Mouse (Mus musculus) kidney, adult 8-10 months (tissue): ENCODE data around the gene H2-D1.
A peak's percentile ranks its signal among the peaks of the same experiment; 100 is the strongest.

ENCODE experiments used
- DNase-seq, 2 experiments: peaks; one replicate each; pipeline ENCODE4 v3.0.0; 2022

H2-D1 gene

GRCm38 (mm10) chr17:35240384-35241304 lies 21.9 kb upstream of the H2-D1 start:
- DNase-seq, result peak in 1 of 2 experiments; percentile 59

DNA sequence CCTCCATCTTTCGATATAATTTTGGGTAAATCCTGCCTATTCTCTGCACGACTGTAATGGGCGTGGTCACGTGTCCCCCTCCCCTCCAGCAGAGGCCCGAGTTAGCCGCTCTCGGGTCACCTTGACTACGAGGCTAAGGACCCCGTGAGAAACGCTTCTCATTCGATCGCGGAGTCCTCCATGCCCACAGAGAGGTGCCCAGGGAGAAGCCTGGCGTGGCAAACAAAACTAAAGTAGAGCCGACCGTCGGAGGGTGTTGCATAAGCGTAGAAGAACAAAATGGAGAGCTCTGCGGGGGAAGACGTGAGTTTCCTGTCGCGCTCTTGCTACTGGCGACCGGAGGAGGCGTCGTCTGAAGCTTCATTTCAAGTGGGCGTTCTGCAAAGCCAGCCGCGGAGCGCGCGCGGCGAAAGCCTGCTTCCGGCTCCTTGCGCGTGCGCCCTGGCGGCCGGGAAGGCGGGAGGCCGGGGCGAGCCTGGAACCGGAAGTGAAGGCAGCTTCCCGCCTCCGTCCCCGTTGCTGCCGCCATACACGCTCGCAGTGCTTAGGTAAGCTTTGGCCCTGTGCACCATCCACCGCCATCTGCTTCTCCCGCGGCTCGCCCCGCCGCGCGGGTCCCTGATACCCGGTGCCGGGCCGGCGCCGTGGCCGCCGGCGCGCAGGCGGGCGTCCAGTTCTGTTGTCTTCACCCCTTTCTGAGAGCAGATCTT lies 21.1 kb upstream of the H2-D1 start, which contains the start of gene Ddx39b:
Ddx39b (plus strand) TSS at position 442 of the 710 bp plus-strand sequence.
- peak; percentile 95 for DNase-seq

DNA sequence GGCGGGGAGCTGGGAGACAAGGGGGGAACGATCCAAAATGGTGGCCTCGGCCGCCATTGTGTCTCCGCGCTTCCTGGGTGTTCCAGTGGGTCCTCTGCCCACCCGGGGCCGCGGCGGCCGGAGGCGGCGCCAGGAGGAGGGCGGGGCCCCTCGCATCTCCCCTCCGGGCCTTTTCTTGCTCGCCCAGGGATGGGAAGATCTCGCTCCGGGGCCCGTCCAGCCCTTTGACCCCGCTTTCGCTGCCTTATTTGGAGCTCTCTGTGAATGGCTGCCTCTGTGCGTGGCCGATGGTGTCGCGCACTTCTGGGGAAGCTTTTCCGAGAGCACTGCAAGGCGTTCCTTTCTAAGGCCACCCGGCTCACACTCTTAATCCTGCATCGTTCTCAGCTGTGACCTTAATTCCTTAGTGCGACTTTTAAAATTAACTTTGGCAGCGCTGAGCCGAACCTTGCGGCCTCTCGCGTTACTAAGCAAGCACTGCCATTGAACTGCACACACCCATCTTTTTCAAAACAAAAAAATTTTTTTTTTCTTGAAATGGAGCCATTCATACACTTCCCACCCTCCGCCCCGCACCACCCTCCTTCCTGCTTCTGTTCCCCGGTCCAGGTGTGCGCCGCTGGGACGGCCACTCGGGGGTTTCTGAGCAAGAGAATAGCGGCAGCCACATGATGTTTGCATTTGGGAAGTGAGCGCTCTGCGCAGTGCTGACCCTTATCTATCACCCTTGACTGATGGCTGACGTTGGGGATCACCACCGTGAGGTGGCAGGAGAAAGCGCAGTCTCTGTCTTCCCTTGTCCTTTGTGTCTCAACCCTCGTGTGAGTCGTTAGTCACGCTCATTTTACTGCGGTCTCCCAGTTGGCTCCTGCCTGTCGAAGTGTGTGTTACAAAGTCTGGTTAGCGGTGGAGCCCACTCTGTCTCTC lies 20.3 kb upstream of the H2-D1 start:
- peak in 1 of 2 experiments; percentile 78 for DNase-seq

- peak in 1 of 2 experiments; percentile 52 for DNase-seq
These were observed 19.4 kb upstream of the H2-D1 start for GRCm38 (mm10) chr17:35243086-35243485.

DNA sequence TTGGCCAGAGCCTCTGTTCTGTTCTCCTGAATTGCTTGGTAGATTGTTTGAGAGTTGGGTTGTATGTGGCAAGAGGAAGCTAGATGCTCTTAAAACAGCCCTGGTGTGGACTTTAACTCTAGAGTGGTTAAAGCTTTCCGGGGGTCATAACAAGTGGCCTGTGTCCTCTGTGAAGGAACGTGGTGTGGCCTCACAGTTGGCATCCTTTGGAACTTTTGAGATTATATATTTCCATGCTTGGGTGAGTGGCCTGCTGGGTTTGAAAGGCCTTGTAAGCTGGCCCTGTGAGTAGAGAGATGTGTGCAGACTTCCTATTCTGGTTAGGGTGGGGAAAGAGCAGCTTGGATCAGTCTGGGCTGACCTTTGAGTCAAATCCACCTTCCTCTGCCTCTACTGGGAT lies 17.5 kb upstream of the H2-D1 start:
- DNase-seq, result no peak

- no peak for DNase-seq
These were observed 16.6 kb upstream of the H2-D1 start for GRCm38 (mm10) chr17:35245731-35246623.

- DNase-seq, result peak in 1 of 2 experiments; percentile 64
These were observed 15.4 kb upstream of the H2-D1 start for GRCm38 (mm10) chr17:35247144-35247543.

DNA sequence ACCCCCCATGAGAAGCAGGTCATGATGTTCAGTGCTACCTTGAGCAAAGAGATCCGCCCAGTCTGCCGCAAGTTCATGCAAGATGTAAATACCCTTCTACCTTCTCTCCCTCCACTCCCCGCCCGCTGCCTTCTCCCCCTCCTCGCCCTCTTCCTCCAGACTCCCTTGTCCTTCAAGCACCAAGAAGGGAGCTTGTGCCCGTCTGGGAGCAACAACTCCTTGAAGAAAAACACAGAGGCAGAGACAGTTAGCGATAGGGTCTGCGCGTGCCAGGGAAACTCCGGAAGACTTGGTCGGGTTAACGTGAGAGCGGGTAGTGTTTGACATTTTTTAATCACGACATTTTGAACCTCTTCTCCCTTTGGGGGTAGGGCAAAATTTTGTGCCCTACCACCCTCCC lies 13.5 kb upstream of the H2-D1 start:
- no peak for DNase-seq

DNA sequence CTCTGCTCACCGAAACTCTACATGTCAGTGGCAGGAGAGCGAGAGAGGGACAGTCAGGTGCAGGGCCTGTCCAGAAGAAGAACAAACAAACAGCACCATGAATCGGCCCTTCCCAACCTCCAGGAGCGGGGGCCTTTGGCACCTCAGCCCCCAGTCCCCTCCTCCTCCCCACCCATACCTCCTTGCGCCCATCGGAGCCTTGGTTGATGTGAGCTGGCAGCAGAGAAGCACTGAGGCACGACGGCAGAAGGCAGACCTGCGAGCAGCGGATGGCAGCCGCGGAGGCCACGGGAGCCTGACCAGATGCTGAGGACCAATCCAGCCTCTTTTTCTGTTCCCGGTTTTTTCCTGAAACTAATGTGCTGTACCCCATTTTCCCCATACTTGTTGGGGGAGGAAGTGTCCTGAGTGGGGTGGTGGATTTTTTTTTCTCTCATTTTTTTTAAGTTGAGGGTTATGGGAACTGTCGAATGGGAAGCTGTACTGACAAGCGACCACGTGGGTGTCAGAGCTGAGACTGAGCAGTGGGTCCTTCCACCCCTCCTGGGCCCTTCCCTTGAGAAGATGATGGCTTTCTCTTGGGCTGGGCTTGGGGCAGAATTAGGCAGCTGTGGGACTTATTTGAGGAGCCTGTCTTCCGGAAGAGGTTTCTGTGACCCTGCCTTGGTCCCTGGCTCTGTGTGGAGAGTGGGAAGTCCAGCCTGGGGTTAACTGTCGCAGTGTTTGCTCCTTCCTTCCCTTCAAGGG lies 12.9 kb upstream of the H2-D1 start:
- DNase-seq, result no peak

DNA sequence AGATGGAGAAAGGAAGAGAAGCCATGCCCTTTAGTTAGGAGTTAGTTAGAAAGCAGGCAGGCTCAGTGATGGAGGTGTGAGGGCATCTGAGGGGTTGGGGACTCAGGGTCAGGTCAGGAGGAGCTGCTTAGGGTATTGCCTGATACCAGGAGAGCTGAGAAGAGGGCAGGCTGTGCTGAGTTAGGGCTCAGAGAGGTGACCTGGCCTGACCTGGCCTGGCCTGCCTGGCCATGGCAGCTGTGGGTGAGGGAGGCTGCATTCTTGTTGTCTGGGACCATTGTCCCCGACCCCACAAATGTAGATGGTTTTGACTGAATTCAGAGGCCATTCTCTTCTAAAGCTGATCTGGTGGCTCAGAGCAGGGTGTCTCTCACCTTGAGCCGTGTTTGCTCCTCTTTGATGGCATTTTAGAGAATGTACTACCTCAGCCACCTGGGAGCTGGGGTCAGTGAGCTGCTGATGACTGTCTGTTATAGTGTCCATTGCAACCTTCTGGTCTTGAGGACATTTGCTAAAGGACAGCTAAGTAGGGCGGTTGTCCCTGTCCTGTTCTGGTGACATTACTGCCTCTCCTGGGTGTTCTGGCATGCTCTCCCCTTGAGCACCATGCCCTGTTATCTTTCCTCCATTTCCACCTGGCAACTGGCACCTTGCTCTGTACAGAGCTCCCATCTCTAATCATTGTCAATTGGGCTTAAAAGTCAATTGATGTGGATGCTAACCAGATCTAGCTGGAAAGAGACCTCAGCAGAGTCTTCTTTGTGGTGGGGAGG lies 12.0 kb upstream of the H2-D1 start:
- peak in 1 of 2 experiments; percentile 8 for DNase-seq

GRCm38 (mm10) chr17:35251162-35251719 lies 11.3 kb upstream of the H2-D1 start:
- no peak for DNase-seq

GRCm38 (mm10) chr17:35251981-35252380 lies 10.5 kb upstream of the H2-D1 start:
- no peak for DNase-seq

GRCm38 (mm10) chr17:35252619-35253292 lies 9.8 kb upstream of the H2-D1 start:
- peak in 1 of 2 experiments; percentile 4 for DNase-seq

- DNase-seq, result no peak
These were observed 9.0 kb upstream of the H2-D1 start for GRCm38 (mm10) chr17:35253293-35254093.

GRCm38 (mm10) chr17:35254241-35255098 lies 8.1 kb upstream of the H2-D1 start:
- peak; percentile 64 to 78 for DNase-seq

DNA sequence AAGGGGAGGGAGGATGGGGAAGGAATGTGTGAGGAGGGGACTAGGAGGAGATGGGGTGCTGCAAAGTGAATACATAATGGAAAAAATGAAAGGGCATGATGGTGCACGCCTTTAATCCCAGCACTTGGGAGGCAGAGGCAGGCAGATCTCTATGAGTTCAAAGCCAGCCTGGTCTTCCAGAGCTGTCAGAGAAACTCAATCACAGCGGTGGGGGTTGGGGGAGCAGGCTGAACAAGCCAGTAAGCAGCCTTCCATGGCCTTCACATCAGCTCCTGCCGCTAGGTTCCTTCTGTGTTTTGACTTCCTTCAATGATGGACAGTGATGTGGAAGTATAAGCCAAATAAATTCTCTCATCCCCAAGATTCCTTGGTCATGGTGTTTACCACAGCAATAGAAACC lies 7.2 kb upstream of the H2-D1 start:
- no peak for DNase-seq

DNA sequence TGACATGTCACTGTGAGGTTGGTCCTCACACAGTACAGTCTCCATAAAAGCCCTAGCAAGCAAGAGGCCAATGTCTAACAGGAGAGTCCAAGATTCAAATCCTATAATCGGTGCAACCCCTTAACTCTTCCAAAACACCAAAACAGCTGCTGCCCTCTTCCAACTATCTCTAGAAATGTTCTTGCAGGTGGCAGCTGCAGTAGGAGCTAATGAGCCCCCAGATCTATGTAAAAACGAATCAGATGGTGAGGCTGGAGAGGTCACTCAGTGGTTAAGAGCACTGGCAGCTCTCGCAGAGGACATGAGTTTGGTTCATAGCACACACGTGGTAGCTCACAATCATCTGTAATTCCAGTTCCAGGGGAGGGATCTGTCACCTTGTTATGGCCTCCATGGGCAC lies 6.8 kb upstream of the H2-D1 start:
- no peak for DNase-seq
